Mouse (Mus musculus) lung, postnatal 0 days (tissue): ENCODE measurements around the gene Zc3h12b.

ENCODE experiments used
- CTCF ChIP-seq: IDR thresholded peaks from 2 replicates; pipeline ENCODE4 v1.5.1; 2016; ENCODE audit warnings: antibody characterized with exemption, mild to moderate bottlenecking
- EP300 ChIP-seq: IDR thresholded peaks from 2 replicates; pipeline ENCODE4 v1.6.1; 2016; ENCODE audit warnings: antibody characterized with exemption, mild to moderate bottlenecking, control low read depth

GRCm38 (mm10) chrX:95881111-95881510, 169.6 kb downstream of the Zc3h12b start:
- TF ChIP-seq EP300 = no peak
- TF ChIP-seq CTCF = no peak
